Mouse (Mus musculus): ENCODE results near the gene Cdh18. TPM values are rescaled to one million over a fixed set of nuclear protein-coding genes. Genes with fewer than 3 reads are reported as not detected.
A peak's percentile ranks its signal among the peaks of the same experiment; 100 is the strongest.
"Not testable (repeated sequence)": the region's sequence is repeated elsewhere in the genome, so short reads cannot be mapped to it uniquely, and the experiment has no call there.

Gene Cdh18
- total RNA-seq, 2 experiments from 2014 or later: 8.5 to 12.2 TPM

- Histone ChIP-seq H3K27ac (no peak overlapping the region), H3K4me3 (no peak overlapping the region)
- no peak for DNase-seq (ENCODE audit: low spot score in 2 of 2)
- TF ChIP-seq CTCF (conservative IDR thresholded peaks at IDR 0.05): no peak
Observed at GRCm38 (mm10) chr15:23136971-23137370, 588.1 kb downstream of the Cdh18 start.

GRCm38 (mm10) chr15:23142907-23143306 is 594.1 kb downstream of the Cdh18 start:
- DNase-seq (ENCODE audit: low spot score in 2 of 2); H3K27ac ChIP-seq; H3K4me3 ChIP-seq: not testable (repeated sequence)

DNA sequence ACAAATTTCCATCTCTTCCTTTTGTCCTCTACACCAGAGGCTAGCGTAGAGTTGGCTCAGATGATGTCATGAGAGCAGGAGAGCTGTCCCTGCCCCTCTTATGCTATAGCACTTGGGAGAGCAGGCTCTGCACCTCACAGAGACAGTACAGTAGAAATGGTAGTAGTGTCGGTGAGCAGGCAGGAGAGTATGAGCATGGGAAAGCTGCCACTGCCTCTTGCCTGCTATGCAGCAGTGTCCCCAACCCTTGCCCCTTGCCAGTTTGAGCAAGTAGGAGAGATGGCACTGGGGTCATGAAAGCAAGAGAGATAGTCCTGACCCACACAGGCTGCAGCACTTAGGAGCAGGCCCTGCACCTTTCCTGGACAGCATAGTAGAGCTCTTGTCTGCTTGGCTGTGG is 607.1 kb downstream of the Cdh18 start:
- H3K27ac ChIP-seq: no peak overlapping the region
- no peak for TF ChIP-seq CTCF (conservative IDR thresholded peaks at IDR 0.05)
- no peak for DNase-seq (ENCODE audit: low spot score in 2 of 2)
- no peak overlapping the region for H3K4me3 ChIP-seq

DNA sequence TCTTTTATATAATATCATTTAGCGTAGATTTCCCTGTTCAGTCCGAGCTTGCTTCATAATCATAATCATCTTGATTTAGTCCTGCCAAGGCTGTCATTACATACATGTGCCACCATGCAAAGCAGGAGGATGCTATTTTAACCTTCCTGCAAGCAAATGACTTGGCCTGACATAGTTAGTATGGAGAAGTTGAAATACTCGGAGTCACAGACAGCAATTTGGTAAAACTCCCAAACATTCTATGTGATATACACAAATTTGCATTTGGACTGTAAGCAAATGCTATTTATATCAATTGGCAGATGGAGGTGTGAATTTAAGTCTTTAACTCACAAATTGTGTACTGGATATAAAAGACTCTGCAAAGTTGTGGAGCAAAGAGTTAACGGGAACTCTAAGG is 616.0 kb downstream of the Cdh18 start:
- DNase-seq (ENCODE audit: low spot score in 2 of 2): no peak
- Histone ChIP-seq H3K4me3 (no peak overlapping the region), H3K27ac (no peak overlapping the region)
- 0 out of 2 replicates have a peak, but pooled peaks have one; percentile 5 for TF ChIP-seq CTCF (conservative IDR thresholded peaks at IDR 0.05)

GRCm38 (mm10) chr15:23174623-23175022 is 625.8 kb downstream of the Cdh18 start:
- no peak for DNase-seq (ENCODE audit: low spot score in 2 of 2)
- no peak overlapping the region for H3K27ac ChIP-seq
- H3K4me3 ChIP-seq: no peak overlapping the region
- no peak for TF ChIP-seq CTCF (conservative IDR thresholded peaks at IDR 0.05)

GRCm38 (mm10) chr15:23212068-23212467 is 663.2 kb downstream of the Cdh18 start:
- no peak for TF ChIP-seq CTCF (conservative IDR thresholded peaks at IDR 0.05)
- H3K4me3 ChIP-seq: no peak overlapping the region
- DNase-seq (ENCODE audit: low spot score in 2 of 2): no peak
- H3K27ac ChIP-seq: no peak overlapping the region

DNA sequence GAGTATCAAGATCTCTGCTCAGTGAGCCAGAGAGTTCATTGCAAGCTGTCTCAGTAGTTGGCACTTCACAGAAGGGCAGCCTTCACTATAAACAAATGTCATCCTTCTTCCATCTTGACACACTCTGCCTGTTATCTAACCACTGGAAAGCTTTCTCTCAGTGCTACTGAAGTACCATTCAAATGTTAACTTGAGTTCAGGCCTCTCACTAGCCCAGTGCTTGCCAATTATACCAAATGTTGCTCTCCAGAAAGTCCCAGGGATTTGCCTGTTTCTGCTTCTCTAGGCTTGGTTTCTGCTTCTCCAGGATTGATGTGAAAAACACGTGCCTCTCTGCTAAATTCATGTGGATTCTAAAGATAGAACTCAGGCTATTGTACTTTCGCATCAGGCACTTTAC is 681.8 kb downstream of the Cdh18 start:
- no peak for TF ChIP-seq CTCF (conservative IDR thresholded peaks at IDR 0.05)
- Histone ChIP-seq H3K4me3 (no peak overlapping the region), H3K27ac (no peak overlapping the region)
- DNase-seq (ENCODE audit: low spot score in 2 of 2): no peak

DNA sequence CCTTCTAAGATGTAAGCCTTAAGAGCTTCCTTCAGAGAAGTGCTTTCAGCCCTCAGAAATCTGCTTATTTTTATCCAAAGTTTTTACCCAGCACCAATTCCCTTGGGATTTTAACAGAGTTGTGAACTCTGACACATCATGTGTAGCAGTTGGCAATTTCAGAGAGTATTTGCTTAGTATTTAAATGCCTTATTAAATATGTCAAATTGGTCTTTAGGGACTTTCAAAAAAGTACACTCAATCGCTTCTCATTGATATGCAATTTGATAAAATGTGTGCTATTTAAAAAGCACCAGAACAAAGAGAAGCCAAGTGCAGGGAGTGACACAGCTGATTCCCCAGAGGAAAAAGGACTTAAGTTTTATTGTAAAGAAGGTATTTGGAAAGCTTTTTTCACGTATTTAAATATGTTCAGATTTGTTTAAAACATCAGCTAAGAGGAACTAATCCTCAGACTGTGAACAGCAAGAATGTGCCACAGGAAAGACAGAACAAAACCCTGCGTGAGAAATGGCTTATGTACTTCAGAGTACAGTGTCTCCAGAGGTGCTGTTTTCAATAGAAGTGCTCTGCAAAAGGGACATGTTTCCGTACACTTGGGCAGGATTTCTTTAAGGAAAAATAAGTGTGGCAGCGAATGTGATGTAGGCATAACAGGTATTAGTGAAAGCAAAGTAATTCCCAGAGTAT is 709.1 kb downstream of the Cdh18 start:
- no peak overlapping the region for H3K4me3 ChIP-seq
- DNase-seq (ENCODE audit: low spot score in 2 of 2): no peak
- H3K27ac ChIP-seq: no peak overlapping the region
- TF ChIP-seq CTCF (conservative IDR thresholded peaks at IDR 0.05): no peak

- no peak for DNase-seq (ENCODE audit: low spot score in 2 of 2)
- no peak overlapping the region for H3K4me3 ChIP-seq
- H3K27ac ChIP-seq: no peak overlapping the region
- no peak for TF ChIP-seq CTCF (conservative IDR thresholded peaks at IDR 0.05)
Observed at GRCm38 (mm10) chr15:23278421-23278820, 729.6 kb downstream of the Cdh18 start.

- no peak for TF ChIP-seq CTCF (conservative IDR thresholded peaks at IDR 0.05)
- no peak for DNase-seq (ENCODE audit: low spot score in 2 of 2)
- Histone ChIP-seq H3K27ac (no peak overlapping the region), H3K4me3 (no peak overlapping the region)
Observed at GRCm38 (mm10) chr15:23305018-23305417, 756.2 kb downstream of the Cdh18 start.

DNA sequence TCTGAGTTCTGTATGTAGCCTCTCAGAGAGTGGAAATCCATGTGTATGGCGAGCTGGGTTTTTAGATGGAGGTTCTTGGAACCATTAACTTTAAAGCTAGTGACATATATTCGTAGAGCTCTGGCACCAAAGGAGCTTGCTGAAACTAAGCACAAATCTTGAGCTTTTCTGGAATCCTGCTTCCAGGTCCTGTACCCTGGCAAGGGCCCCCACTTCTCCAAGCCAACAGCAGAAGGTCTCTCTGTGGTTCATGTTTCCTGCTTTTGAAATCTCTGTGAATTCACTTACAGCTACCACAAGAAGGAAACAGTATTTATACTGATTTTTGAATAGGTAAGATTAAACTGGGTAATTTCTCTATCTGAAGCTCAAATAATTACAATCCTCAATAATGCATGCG is 767.9 kb downstream of the Cdh18 start:
- no peak for DNase-seq (ENCODE audit: low spot score in 2 of 2)
- no peak for TF ChIP-seq CTCF (conservative IDR thresholded peaks at IDR 0.05)
- Histone ChIP-seq H3K27ac (no peak overlapping the region), H3K4me3 (no peak overlapping the region)

DNA sequence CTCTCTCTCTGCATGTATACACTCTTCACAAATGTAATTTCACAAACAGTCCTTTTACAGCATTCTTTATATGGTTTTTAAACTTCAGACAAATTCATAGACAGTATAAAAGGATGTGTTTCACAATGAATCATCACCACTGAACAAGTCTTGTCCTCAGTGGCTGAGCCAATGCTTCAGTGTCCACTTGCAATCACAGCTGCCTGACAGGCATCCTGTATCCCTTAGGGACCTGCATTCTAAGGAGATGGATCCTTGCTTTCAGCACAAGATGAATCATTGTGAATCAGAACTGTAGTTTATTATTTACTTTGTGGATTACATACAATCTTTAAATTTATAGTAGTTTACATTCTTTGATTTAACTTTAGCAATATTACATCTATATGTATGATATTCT is 768.6 kb downstream of the Cdh18 start:
- Histone ChIP-seq H3K4me3 (no peak overlapping the region), H3K27ac (no peak overlapping the region)
- no peak for TF ChIP-seq CTCF (conservative IDR thresholded peaks at IDR 0.05)
- DNase-seq (ENCODE audit: low spot score in 2 of 2): no peak

DNA sequence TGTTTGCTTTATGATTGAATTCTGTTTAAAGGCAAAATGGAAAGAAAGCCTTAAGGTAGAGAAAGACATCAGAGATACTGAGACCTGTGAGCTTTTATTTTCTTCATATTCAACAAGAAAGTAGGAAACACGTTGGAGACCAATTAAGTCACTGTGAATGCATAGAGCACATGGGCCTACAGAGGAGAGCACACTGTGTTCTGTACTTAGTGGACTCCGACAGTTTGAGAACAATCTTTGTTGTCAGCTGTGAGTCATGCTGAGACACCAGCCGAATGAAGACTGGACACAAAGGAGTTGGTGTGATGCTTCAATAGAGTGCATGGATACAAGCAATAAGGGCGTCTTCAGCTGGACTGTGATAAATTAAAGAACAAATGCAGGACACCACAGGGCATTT is 791.5 kb downstream of the Cdh18 start:
- H3K4me3 ChIP-seq; DNase-seq (ENCODE audit: low spot score in 2 of 2); H3K27ac ChIP-seq: not testable (repeated sequence)

GRCm38 (mm10) chr15:23351078-23351477 is 802.3 kb downstream of the Cdh18 start:
- TF ChIP-seq CTCF (conservative IDR thresholded peaks at IDR 0.05): no peak

DNA sequence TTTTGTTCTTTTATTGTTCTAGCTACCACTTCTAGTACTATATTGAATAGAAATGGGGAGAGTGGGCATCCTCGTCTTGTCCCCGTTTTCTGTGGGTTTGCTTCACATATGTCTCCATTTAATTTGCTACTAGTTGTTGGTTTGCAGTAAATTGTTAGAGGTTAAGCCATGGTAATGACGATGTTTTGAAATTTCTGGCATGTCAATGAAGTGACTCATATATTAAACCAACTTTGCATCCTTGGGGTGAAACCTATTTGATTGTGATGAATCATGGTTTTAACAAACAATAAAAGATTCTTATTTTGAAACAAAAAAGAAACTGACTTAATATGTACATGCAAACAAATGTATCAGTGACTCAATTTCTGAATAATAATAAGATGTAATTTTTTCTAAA is 817.5 kb downstream of the Cdh18 start:
- H3K27ac ChIP-seq: no peak overlapping the region
- no peak for DNase-seq (ENCODE audit: low spot score in 2 of 2)
- H3K4me3 ChIP-seq: no peak overlapping the region
- TF ChIP-seq CTCF (conservative IDR thresholded peaks at IDR 0.05): no peak

More at GRCm38 (mm10) chr15:23351078-23351477, 802.3 kb downstream of the Cdh18 start:
- DNase-seq (ENCODE audit: low spot score in 2 of 2): no peak
- Histone ChIP-seq H3K27ac (no peak overlapping the region), H3K4me3 (no peak overlapping the region)

Data from layer of hippocampus, adult 2 months (tissue).